Mouse (Mus musculus): ENCODE data around the gene Rxfp3. TPM values are rescaled to one million over a fixed set of nuclear protein-coding genes. Genes with fewer than 3 reads are reported as not detected.

Gene Rxfp3
- polyA plus RNA-seq, 1 experiment = not detected

DNA sequence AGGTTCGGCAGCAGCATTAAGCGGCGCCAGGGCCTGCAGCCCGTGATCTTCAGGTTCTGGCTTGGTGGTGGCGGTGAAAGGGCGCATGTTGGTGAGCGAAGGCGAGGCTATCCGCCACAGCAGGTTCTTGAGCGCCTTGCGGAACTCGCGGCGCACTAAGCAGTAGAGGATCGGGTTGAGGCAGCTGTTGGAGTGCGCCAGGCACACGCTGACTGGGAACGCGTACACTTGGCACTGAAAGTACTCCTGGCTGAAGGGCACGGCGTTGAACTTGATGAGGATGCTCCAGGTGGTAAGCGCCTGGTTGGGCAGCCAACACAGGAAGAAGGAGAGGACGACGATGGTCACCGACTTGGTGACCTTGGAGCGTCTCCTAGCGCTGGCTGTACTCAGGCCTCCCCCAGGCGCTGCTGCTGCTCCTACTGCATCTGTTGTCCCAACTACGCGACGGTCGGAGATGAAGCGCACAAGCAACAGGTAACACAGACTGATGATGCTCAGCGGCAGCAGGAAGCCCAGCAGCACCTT is 1.8 kb downstream of the Rxfp3 start:
- TF ChIP-seq CTCF (conservative IDR thresholded peaks at IDR 0.05; ENCODE audit: insufficient read depth, insufficient read length, low read depth, low read length) (0 out of 2 replicates have a peak, but pooled peaks have one; percentile 0), POLR2A (IDR thresholded peaks at IDR 0.05; ENCODE audit: low read depth, low read length) (no peak)
- no peak for DNase-seq
- WGBS = 4% methylated on average over 34 of the region's 34 CpGs
- Histone ChIP-seq H3K4me1 (ENCODE audit: control insufficient read depth, insufficient read depth, low read length) (0 out of 2 replicates have a peak, but pooled peaks cover 3% of the 10 kb centered on the region), H3K4me3 (ENCODE audit: insufficient read depth, low read depth, low read length) (no peak overlapping the region), H3K27ac (ENCODE audit: insufficient read depth, low read depth, low read length) (no peak overlapping the region), H3K36me3 (ENCODE audit: control insufficient read depth, insufficient read depth, low read length) (no peaks in the 10 kb centered on the region), H3K27me3 (replicated peaks; ENCODE audit: control insufficient read depth, insufficient read depth, low read length) (no peaks in the 10 kb centered on the region)

DNA sequence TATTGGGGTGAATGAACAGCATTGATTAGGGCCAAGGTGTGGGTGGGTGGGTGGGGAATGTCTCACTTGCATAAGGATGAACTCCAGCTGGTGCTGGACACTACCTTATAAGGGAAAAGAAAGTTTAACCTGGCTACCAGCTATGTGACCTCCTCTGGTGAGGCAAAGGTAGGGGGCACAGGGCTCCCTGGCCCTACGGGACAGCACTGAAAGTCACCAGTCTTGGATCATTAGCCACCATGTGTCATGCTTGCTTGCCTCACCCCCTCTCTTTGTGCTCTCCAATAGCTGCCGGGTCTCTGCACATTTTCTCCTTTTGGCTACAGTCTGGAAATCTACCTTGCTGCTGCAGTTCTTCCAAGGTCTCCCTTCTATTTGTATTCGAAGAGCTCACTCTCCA is 7.6 kb downstream of the Rxfp3 start:
- Histone ChIP-seq H3K36me3 (ENCODE audit: control insufficient read depth, insufficient read depth, low read length) (no peaks in the 10 kb centered on the region), H3K27me3 (replicated peaks; ENCODE audit: control insufficient read depth, insufficient read depth, low read length) (no peaks in the 10 kb centered on the region), H3K4me3 (ENCODE audit: insufficient read depth, low read depth, low read length) (no peak overlapping the region), H3K4me1 (ENCODE audit: control insufficient read depth, insufficient read depth, low read length) (peaks cover 11% of the 10 kb centered on the region), H3K27ac (ENCODE audit: insufficient read depth, low read depth, low read length) (no peak overlapping the region)
- WGBS = 44% methylated on average over 3 of the region's 3 CpGs
- TF ChIP-seq CTCF (conservative IDR thresholded peaks at IDR 0.05; ENCODE audit: insufficient read depth, insufficient read length, low read depth, low read length) = no peak
- no peak for TF ChIP-seq POLR2A (IDR thresholded peaks at IDR 0.05; ENCODE audit: low read depth, low read length)
- DNase-seq = peak; percentile 18

DNA sequence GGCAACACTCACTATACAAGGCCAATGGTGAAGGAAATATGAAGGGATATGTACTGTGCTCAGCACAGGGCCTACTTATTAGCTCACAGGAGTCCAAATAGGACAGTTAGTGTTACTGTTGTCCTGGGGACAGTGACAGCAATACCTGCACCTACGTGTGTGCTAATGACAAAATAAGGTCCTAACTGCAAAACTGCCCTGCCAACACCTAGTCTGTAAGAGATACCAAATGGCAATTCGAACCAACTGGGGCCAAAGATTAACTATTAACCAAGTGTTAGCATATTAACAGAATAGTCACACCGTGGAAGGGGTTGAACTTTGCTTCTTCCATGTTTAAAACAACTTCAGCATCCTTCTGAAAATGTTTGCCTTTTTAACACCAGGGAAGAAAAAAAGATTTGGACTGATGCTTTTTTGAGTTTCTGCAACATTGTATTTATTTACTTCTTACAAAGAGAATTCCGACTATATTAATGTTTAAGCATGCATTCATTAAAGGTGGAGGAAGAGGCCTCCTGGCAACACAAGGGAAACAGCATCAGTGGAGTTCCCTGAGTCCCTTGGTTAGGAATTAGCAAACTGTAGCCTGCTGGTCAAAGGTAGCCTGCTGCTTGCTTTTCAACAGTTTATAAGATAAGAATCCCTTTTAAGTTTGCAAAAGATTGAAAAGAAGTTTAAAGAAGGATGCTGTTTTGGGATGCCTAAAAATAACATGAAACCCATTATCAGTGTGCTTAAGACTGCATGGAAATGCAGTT is 10.8 kb downstream of the Rxfp3 start:
- no peaks in the 10 kb centered on the region for H3K27me3 ChIP-seq (replicated peaks; ENCODE audit: control insufficient read depth, insufficient read depth, low read length)
- TF ChIP-seq POLR2A (IDR thresholded peaks at IDR 0.05; ENCODE audit: low read depth, low read length) (no peak), CTCF (conservative IDR thresholded peaks at IDR 0.05; ENCODE audit: insufficient read depth, insufficient read length, low read depth, low read length) (no peak)
- H3K27ac ChIP-seq (ENCODE audit: insufficient read depth, low read depth, low read length) = peak overlapping the region; percentile 93
- DNase-seq = peak; percentile 83
- 29% methylated on average over 4 of the region's 4 CpGs for WGBS
- H3K4me3 ChIP-seq (ENCODE audit: insufficient read depth, low read depth, low read length) = no peak overlapping the region
- H3K4me1 ChIP-seq (ENCODE audit: control insufficient read depth, insufficient read depth, low read length) = peaks cover 11% of the 10 kb centered on the region
- H3K36me3 ChIP-seq (ENCODE audit: control insufficient read depth, insufficient read depth, low read length) = no peaks in the 10 kb centered on the region

DNA sequence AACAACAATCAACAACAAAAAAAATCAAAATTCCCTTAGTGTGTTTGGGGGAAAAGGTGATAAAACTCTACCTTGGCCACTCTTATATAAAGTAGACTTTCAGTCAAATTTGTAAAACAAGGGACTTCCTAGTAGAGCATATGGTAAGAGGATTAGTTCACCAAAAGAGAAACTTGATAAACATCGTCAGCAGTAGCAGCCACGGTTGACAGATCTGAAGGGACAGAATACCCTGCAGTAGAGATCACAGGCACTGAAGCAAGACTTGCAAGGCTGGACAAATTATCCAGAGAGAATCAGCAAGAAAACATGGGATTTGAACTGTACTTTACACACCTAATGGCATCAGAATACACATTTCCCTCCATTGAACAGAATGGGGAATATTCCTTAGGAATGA is 22.9 kb downstream of the Rxfp3 start:
- H3K4me1 ChIP-seq (ENCODE audit: control insufficient read depth, insufficient read depth, low read length) = no peaks in the 10 kb centered on the region
- no peak overlapping the region for H3K27ac ChIP-seq (ENCODE audit: insufficient read depth, low read depth, low read length)
- no peak for TF ChIP-seq POLR2A (IDR thresholded peaks at IDR 0.05; ENCODE audit: low read depth, low read length)
- TF ChIP-seq CTCF (conservative IDR thresholded peaks at IDR 0.05; ENCODE audit: insufficient read depth, insufficient read length, low read depth, low read length) = no peak
- no peaks in the 10 kb centered on the region for H3K27me3 ChIP-seq (replicated peaks; ENCODE audit: control insufficient read depth, insufficient read depth, low read length)
- no peak overlapping the region for H3K4me3 ChIP-seq (ENCODE audit: insufficient read depth, low read depth, low read length)
- no peaks in the 10 kb centered on the region for H3K36me3 ChIP-seq (ENCODE audit: control insufficient read depth, insufficient read depth, low read length)
- WGBS = 33% methylated on average over 2 of the region's 2 CpGs
- DNase-seq = no peak

DNA sequence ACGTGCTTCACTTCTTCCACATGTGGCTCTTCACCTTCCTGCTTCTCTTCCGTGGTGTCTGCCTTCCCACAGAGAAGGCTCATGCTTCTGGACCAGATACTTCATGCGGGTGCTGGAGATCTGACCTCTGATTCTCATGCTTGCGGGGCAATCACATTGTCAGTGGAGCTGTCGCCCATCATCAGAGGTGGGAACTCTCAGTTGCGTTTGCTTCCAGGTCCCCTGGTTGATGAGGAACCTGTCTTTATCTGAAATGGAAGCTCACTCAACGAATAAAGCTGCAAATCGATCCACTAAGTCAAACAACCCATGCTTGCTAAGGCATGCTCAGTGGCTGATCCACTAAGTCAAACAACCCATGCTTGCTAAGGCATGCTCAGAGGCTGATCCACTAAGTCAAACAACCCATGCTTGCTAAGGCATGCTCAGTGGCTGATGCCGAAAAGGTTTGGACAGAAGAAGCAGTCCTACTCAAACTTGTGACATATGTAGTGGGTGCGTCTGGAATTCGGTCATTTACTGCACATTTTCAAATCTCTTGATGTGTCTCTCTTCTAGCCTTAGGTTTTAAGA is 26.7 kb downstream of the Rxfp3 start:
- no peak for DNase-seq
- WGBS = 92% methylated on average over 11 of the region's 11 CpGs
- no peaks in the 10 kb centered on the region for H3K4me1 ChIP-seq (ENCODE audit: control insufficient read depth, insufficient read depth, low read length)
- no peak overlapping the region for H3K27ac ChIP-seq (ENCODE audit: insufficient read depth, low read depth, low read length)
- TF ChIP-seq POLR2A (IDR thresholded peaks at IDR 0.05; ENCODE audit: low read depth, low read length) (no peak), CTCF (conservative IDR thresholded peaks at IDR 0.05; ENCODE audit: insufficient read depth, insufficient read length, low read depth, low read length) (no peak)
- H3K36me3 ChIP-seq (ENCODE audit: control insufficient read depth, insufficient read depth, low read length) = no peaks in the 10 kb centered on the region
- no peak overlapping the region for H3K4me3 ChIP-seq (ENCODE audit: insufficient read depth, low read depth, low read length)
- H3K27me3 ChIP-seq (replicated peaks; ENCODE audit: control insufficient read depth, insufficient read depth, low read length) = no peaks in the 10 kb centered on the region

DNA sequence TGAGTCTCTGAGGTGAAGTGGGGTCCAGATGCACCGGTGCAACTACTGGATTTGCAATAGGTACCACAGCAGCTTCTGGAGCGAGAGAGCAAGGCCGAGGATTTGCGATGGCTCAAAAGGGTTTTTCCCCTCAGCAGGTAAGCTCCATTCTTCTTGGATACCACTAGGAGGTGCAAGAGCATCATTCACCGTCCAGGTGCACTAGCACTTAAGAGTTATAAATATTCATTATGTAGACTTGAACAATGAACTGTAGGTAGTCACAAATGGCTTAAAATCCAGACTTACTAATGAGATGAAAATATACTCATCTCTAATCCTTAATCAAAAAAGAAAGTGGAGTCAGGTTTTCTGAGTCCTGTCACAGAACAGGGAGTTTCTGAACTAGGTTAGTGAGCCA is 29.0 kb downstream of the Rxfp3 start:
- H3K36me3 ChIP-seq (ENCODE audit: control insufficient read depth, insufficient read depth, low read length) = no peaks in the 10 kb centered on the region
- no peak for TF ChIP-seq POLR2A (IDR thresholded peaks at IDR 0.05; ENCODE audit: low read depth, low read length)
- peak; percentile 74 for TF ChIP-seq CTCF (conservative IDR thresholded peaks at IDR 0.05; ENCODE audit: insufficient read depth, insufficient read length, low read depth, low read length)
- H3K27me3 ChIP-seq (replicated peaks; ENCODE audit: control insufficient read depth, insufficient read depth, low read length) = no peaks in the 10 kb centered on the region
- H3K4me1 ChIP-seq (ENCODE audit: control insufficient read depth, insufficient read depth, low read length) = no peaks in the 10 kb centered on the region
- WGBS = 12% methylated on average over 5 of the region's 5 CpGs
- no peak overlapping the region for H3K27ac ChIP-seq (ENCODE audit: insufficient read depth, low read depth, low read length)
- DNase-seq = peak; percentile 66
- no peak overlapping the region for H3K4me3 ChIP-seq (ENCODE audit: insufficient read depth, low read depth, low read length)

DNA sequence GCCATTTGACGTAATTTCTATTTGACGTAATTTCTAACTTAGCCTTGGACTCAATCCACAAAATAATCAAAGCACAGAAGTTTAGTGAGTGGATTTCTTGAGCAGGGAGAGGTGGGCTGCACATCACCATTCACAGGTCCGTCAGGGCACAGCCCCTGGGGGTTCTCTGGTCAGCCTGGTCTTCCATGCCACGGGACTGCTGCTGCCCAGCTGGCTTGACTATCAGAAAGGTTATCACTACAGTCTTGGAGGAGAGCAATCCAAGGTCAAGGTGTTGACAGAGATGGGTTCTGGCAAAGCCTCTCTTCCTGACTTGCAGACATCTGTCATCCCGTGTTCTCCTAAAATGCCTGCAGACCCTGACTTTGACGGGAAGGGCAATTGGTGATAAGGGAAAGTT is 33.1 kb downstream of the Rxfp3 start:
- Histone ChIP-seq H3K4me1 (ENCODE audit: control insufficient read depth, insufficient read depth, low read length) (no peaks in the 10 kb centered on the region), H3K4me3 (ENCODE audit: insufficient read depth, low read depth, low read length) (no peak overlapping the region), H3K27ac (ENCODE audit: insufficient read depth, low read depth, low read length) (no peak overlapping the region), H3K36me3 (ENCODE audit: control insufficient read depth, insufficient read depth, low read length) (no peaks in the 10 kb centered on the region), H3K27me3 (replicated peaks; ENCODE audit: control insufficient read depth, insufficient read depth, low read length) (no peaks in the 10 kb centered on the region)
- 73% methylated on average over 6 of the region's 6 CpGs for WGBS
- TF ChIP-seq POLR2A (IDR thresholded peaks at IDR 0.05; ENCODE audit: low read depth, low read length) = no peak
- TF ChIP-seq CTCF (conservative IDR thresholded peaks at IDR 0.05; ENCODE audit: insufficient read depth, insufficient read length, low read depth, low read length) = no peak
- DNase-seq = no peak
